Mouse (Mus musculus): ENCODE data around the gene Cdca3.

DNA sequence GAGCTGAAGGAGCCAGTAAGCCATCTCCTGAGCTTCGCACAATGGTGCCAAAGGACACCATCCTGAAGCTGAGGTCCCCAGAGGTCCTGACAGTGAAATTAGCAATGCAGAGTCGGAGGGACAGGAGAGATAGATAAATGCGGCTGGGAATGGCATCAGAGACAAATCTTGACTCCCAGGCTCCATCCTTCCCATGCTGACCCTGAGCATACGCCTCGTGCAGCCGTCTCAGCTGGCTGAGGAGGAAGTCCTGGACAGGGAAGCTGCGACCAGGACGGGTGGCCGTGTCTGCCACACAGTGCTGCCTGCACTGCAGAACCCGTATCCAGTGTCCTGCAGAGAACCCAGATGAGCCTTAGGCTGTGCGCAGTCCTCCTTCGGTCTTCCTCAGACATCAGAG lies 25.3 kb downstream of the Cdca3 start:
- TF ChIP-seq ZC3H11A (IDR thresholded peaks at IDR 0.05; ENCODE audit: borderline replicate concordance, low read depth, low read length), result no peak
- TF ChIP-seq CHD2 (IDR thresholded peaks at IDR 0.05; ENCODE audit: low read depth, low read length), result no peak
- TF ChIP-seq MAFK (IDR thresholded peaks at IDR 0.05; ENCODE audit: insufficient read depth, low read depth, low read length), result no peak
- TF ChIP-seq HCFC1 (IDR thresholded peaks at IDR 0.05; ENCODE audit: borderline replicate concordance, insufficient read depth, low read length), result no peak
- no peak for TF ChIP-seq ZNF384 (IDR thresholded peaks at IDR 0.05; ENCODE audit: low read depth, low read length)

Data from ES-E14 (cell line).